Mouse (Mus musculus): ENCODE measurements around the gene Odf3l1.

Odf3l1 gene

DNA sequence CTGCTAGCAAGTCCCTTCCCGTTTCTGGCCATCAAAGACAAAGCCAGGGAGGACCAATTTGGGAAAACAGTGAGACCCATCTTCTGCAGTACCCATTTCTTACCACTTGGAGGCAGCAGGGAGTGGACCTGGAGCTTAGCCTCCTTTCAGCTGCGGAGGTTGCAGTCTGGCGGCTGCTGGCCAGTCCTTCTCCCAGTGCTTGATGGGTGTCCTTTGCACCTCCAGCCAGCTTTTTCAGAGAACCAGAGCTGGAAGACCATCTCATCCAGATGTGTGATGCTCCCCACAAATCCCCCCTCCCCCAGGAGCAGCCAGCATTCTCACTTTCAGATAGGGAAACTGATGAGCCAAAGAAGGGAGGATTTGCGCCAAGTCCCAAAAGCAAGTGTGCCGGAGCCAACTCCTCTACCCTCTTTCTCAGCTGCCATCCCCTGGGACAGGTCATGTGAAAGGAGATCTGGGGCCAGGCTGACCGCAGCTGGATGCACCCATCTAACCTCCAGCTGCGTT is 20.7 kb downstream of the Odf3l1 start:
- peak; percentile 84 to 86 for DNase-seq

DNA sequence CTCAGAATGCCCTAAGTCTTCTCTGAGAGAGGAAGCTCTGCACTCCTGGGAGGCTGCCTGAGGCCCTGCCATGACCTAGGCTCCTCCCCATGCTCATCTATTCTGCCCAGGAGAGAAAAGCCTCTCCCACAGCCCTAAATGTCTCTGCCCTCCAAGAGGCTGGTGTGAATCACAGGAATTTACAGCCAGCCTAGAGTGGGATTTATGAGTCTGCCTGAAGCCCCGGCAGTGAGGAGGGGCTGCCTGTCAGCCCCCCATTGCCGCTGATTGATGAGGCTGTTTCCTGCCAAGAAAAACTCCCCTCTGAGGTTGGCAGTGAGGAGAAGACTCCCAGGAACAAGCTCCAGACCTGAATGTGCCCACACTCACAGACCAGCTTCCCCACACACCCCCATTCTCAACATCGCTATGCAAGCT is 22.2 kb downstream of the Odf3l1 start:
- DNase-seq, result peak in 1 of 2 experiments; percentile 30

DNA sequence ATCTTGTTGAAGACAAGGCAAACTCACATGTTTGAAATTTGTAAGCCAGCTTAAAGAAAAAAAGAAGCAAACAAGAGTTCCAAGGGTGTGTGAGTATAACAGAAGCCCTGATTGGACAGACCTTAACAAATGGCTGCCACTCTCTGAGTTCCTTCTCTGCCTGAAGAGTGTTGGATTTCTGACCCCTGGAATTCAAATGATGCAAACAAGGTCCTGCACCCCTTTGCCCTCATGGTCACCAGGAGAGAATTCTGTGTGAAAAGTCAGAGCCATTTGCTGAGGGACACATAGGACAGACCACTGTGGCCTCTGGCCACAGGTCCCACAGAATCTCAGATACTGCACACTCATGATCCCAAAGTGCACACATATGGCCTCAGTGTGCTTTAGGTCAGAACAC is 22.6 kb downstream of the Odf3l1 start:
- no peak for DNase-seq

DNA sequence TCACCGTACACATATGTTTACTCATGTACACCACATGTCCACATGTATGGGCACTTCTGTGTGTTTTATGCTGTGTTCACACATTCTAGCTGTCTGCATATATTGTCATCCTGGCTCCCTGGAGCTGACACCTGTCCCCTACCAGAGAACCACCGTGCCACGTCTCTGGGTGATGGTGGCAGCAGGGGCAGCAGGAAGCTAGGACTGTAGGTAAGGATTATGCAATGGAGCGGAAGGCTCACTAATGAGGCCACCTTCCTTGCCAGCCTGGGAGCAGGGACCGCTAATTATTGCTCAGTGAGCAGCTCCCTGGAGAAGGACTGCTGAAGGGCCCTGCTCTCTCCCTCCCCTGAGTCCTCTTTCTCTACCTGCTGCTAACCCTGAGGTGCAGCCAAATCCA is 23.8 kb downstream of the Odf3l1 start:
- DNase-seq, result no peak

DNA sequence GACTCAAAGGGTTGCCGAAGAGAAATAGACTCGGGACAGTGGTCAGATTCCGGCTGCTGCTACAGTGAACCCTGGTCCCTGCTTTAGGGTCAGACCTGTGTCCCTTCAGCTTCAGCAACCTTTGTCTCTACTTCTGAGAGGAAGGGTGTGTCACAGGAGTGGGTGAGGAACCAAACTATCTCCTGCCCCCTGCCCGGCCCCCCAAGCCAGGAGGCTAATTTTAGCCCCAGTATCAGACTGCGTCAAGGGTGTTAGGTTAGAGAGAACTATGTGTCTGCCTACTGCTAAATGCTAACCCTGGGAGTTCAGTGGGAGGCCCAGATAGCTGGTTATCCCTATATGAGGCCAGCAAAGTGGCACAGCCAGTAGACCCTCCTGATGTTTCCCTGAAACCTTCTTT is 29.3 kb downstream of the Odf3l1 start:
- DNase-seq, result no peak

DNA sequence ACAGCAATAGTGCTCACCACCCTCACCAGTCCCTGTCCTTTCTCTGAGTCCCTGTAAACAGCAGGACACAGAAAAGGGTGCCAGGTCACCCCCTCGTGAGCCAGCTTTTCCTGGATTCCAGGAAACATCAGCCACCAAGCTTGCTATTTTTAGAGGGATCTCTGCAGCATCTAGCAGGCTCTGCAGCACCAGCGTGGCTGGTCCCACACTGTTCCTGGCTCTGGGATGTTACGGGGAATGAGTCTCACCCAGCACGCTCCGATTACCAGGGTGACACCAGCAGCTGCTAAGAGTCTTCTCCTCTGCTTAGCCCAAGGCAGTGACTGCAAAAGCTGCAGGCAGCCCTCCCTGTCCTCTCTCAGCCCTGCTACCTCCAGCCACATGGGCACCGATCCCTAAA is 31.6 kb downstream of the Odf3l1 start:
- DNase-seq, result no peak

DNA sequence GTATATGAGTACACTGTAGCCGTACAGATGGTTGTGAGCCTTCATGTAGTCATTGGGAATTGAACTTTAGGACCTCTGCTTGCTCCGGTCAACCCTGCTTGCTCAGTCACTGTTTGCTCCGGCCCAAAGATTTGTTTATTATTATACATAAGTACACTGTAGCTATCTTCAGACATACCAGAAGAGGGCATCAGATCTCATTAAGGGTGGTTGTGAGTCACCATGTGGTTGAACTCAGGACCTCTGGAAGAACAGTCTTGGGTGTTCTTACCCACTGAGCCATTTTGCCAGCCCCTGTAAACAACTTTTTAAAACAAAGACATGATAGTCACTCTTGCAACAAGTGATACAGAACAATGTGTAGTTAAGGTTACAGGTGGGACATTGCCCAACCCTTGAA is 32.6 kb downstream of the Odf3l1 start:
- DNase-seq, result no peak

DNA sequence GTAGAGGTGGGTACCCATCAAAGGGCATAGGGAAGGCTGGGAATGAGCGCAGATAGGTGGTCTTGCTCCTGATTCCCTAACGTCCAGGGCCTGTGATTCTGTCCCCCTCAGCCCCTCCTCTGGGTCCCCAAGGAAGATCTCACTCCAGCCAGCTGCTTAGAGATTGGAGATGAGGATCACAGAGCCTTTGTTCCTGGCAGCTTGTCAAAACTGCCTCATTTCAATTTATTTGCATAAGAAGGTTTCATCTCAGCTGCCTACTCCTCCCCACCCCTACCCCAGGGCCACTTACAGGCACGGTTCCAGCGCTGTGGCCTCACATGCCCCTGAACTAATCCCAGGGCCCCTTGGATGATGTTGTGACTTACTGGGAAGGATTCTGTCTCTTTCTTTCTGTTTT is 34.3 kb downstream of the Odf3l1 start:
- DNase-seq, result peak in 1 of 2 experiments; percentile 31

DNA sequence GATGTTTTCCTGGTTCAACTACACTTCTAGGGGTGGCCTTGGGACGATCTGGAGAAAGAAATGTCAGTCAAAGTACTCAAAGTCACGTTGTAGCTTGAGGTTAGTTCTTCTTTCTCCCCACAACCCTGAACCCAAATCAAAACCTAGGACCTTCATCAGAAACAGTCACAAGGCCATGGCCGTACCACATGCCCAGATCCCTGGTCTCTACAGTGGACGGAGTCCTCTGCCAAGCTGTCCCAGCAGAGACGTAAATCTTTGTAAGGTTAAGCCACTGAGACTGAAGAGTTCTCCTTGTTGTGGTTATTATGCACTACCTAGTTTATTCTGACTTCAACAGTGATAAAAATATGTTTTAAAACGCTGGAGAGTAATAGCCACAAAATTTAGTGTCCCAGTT is 35.6 kb downstream of the Odf3l1 start:
- DNase-seq, result no peak

DNA sequence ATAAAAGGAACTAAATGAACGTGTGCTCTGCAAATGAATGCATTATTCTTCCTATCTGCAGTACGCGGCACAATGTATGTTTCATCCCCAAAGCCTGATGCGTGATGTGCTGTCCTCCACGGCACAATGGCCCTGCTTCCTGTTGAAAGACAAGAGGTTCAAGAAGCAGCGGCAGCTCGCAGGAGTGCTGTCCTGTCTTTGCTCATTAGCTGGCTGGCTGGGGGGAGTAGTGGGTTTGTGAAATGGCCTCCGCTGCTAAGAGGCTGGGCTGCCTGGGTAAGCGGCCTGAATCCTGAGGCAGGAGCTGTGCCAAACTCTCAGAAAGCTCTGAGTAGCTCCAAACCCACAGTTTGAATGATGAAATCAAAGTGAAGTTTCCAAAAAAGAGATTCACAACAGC is 36.3 kb downstream of the Odf3l1 start:
- DNase-seq, result no peak

DNA sequence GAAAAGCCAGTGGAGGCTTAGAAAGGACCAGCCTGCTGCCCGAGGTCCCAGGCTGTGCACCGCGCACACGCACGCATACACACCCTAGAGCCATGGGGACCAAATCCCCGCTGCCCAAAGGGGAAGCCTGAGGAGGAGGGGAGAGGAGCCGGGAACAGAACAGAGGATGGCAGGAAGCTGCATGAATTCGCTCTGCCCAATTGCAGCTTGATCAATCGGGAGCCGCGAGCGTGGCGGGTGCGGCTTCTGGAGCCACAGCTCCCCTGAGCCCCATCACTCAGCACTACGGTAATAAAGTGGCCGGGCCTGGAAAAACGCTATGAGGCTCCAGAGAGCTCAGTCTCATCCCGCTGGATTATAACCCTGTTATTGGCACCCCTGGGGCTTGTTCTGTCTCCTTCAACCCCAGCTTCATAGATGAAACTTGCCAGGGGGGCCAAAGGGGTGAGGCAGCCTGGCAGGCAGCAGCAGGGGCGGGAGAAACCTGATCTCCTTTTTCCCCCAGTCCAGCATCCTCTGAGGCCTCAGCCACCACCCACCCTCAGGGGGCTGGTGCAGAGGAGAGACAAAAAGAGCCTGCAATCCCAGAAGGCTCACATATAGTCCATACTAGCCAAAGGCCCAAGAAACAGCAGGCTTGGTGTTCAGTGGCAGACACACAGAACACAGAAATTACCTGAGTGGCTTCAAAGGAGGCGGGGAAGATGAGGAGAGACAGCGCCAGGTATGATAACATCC is 38.8 kb downstream of the Odf3l1 start:
- DNase-seq, result peak in 1 of 2 experiments; percentile 24

DNA sequence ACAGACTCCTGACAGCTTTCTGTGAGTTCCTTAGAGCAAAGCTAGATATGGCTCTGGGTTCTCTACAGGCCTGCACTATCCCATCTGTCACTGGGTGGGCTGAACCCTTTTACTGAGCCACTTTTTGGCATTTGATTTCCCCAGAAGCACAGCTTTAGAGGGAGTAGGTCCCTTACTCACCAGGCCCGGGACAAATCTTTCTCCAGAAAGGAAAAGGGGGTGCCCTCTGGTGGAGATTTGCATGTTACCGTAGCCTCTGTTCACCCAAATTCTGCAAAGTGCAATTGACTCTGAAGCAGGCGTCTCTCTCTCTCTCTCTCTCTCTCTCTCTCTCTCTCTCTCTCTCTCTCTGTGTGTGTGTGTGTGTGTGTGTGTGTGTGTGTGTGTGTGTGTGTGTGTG is 39.6 kb downstream of the Odf3l1 start:
- DNase-seq, result peak; percentile 50 to 61

DNA sequence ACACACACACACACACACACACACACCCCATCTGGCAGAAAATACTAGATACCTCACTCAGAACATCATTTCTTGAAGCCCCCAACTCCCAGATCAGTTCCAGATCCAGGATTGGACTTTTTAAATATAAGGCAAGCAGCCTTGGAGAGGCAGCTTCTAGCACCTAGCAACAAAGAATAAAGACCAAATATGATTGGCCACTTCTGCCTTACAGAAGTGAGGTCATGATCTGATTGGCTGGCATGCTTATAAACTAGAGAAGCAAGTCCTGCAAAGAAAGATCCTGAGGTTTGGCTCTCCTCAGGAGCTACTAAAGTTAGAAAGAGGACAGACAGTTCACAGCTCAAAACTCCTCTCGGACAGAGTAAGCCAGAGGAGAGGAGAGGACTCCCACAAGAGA is 53.6 kb downstream of the Odf3l1 start:
- no peak for DNase-seq

DNA sequence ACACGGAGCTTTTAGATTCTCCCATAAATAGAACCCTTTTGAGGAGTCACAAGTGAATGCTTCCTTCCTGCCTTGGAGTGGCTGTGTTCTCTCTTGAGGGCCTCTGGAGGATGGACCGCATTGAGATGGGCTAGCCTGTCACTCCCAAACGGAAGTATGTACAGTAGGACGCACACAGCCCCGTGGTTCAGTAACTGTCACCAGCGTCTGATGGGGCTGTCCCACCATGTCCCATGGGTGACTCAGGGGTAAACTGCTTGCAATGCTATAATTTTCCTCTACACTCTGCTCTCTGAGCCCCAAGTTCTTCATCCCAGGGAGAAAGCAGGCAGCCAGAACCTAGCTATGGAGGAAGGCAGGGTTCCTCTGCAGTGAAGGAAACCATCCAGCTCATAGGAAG is 56.5 kb downstream of the Odf3l1 start:
- no peak for DNase-seq

DNA sequence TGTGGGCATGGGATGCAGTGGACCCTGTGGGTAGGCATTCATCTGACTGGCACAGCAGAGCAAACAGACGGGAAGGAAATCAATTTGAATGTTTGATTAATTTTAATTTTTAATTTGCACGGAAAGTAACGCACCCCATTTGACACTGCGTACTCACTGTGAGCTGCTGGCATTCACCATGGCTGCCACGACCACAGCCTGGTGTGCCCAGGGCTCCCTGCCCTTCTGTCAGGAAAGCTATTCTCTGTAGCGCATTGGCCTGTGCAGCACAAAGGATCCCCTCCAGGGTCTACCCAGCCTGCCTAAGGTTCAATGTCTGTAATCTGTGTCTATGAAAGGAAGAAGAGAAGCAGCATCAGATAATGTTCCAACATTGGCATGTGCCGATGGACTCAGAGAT is 61.3 kb downstream of the Odf3l1 start:
- DNase-seq, result no peak
